Mouse (Mus musculus) heart, postnatal 0 days (tissue): ENCODE measurements around the gene Kdelr2. TPM values are rescaled to one million over a fixed set of nuclear protein-coding genes. Genes with fewer than 3 reads are reported as not detected.

ENCODE experiments used
- ATAC-seq: fragments of 200-750 bp; cut with Nextera tagmentation; 2 replicates; pipeline ENCODE4 v1.8.0; 2017; ENCODE audit warnings: low read depth, moderate number of reproducible peaks, moderate library complexity; ENCODE audit not compliant: insufficient read depth
- DNase-seq: peaks from one replicate; pipeline ENCODE4 v3.0.0-alpha.2; 2016; ENCODE audit warnings: low spot score
- H3K27ac ChIP-seq: fragments of 300-500 bp; sonication (generic); 2 replicates; pipeline ENCODE4 v1.5.1; 2014; ENCODE audit warnings: low read depth, mild to moderate bottlenecking
- H3K27me3 ChIP-seq: fragments of 300-500 bp; sonication (generic); 2 replicates; pipeline ENCODE4 v1.6.1; 2014; ENCODE audit warnings: low read length, mixed read lengths; ENCODE audit not compliant: control insufficient read depth, insufficient read depth
- H3K36me3 ChIP-seq: fragments of 300-500 bp; sonication (generic); replicated peaks from 2 replicates; pipeline ENCODE4 v1.6.1; 2014; ENCODE audit warnings: low read length, mixed read lengths; ENCODE audit not compliant: control insufficient read depth, insufficient read depth
- H3K4me1 ChIP-seq: fragments of 300-500 bp; sonication (generic); 2 replicates; pipeline ENCODE4 v1.6.1; 2014; ENCODE audit warnings: antibody characterized with exemption; ENCODE audit not compliant: control insufficient read depth, insufficient read depth
- H3K4me2 ChIP-seq: fragments of 300-500 bp; sonication (generic); 2 replicates; pipeline ENCODE4 v1.6.1; 2014; ENCODE audit warnings: low read depth, mild to moderate bottlenecking, low read length, moderate library complexity
- H3K4me3 ChIP-seq: fragments of 300-500 bp; sonication (generic); 2 replicates; pipeline ENCODE4 v1.5.1; 2014; ENCODE audit warnings: low read depth, low read length
- H3K9ac ChIP-seq: fragments of 300-500 bp; sonication (generic); replicated peaks from 2 replicates; pipeline ENCODE4 v1.6.1; 2014; ENCODE audit warnings: low read depth, low read length, mixed read lengths
- H3K9me3 ChIP-seq: fragments of 300-500 bp; sonication (generic); replicated peaks from 2 replicates; pipeline ENCODE4 v1.6.1; 2016; ENCODE audit warnings: low read length; ENCODE audit not compliant: control insufficient read depth
- CTCF ChIP-seq: IDR thresholded peaks from 2 replicates; pipeline ENCODE4 v1.5.1; 2016; ENCODE audit warnings: antibody characterized with exemption, control low read depth, low read depth
- EP300 ChIP-seq: IDR thresholded peaks from 2 replicates; pipeline ENCODE4 v1.6.1; 2016; ENCODE audit warnings: antibody characterized with exemption, low read depth
- WGBS: fragments of 180-500 bp; shearing (Covaris S2); extraction: QIAGEN DNeasy Blood & Tissue Kit; methylation state at CpG from one replicate; pipeline ENCODE4 v1.1.7; 2014; 5-methylcytosine and 5-hydroxymethylcytosine counted together
- polyA plus RNA-seq: library from polyadenylated mRNA; unstranded; fragments of >200 nt; fragmentation: Nextera tagmentation; extraction: Ambion mirVana; gene quantifications from 2 replicates; pipeline ENCODE4 v1.2.1, GENCODE M21; 2015
- total RNA-seq: library from RNA; depleted of rRNA; stranded (reverse); fragments of >200 nt; gene quantifications from 2 replicates; pipeline ENCODE4 v1.2.3, GENCODE M21; 2014; ENCODE audit warnings: low replicate concordance

The Kdelr2 gene
- total and polyA plus RNA-seq, 2 experiments from 2014 or later = 128 to 154 TPM

- no peak for ATAC-seq
- WGBS = 71% methylated on average over 4 of the region's 4 CpGs
- Histone ChIP-seq H3K9ac (no peak overlapping the region), H3K4me3 (no peak overlapping the region), H3K27ac (no peak overlapping the region), H3K27me3 (no peaks in the 10 kb centered on the region), H3K4me1 (no peaks in the 10 kb centered on the region), H3K4me2 (no peak overlapping the region), H3K9me3 (no peaks in the 10 kb centered on the region), H3K36me3 (peaks cover 51% of the 10 kb centered on the region)
- no peak for DNase-seq
- no peak for TF ChIP-seq CTCF
- TF ChIP-seq EP300 = no peak
Measured at GRCm38 (mm10) chr5:143421484-143421883, 17.8 kb downstream of the Kdelr2 start.

GRCm38 (mm10) chr5:143422990-143423389 is 19.4 kb downstream of the Kdelr2 start:
- ATAC-seq = no peak
- Histone ChIP-seq H3K9me3 (no peaks in the 10 kb centered on the region), H3K9ac (no peak overlapping the region), H3K4me3 (no peak overlapping the region), H3K4me2 (no peak overlapping the region), H3K4me1 (no peaks in the 10 kb centered on the region), H3K27me3 (no peaks in the 10 kb centered on the region), H3K27ac (no peak overlapping the region), H3K36me3 (peaks cover 38% of the 10 kb centered on the region)
- no peak for DNase-seq
- TF ChIP-seq EP300 (no peak), CTCF (peak; percentile 12; the same call in 1 of the 2 replicates)
- 83% methylated on average over 4 of the region's 4 CpGs for WGBS

DNA sequence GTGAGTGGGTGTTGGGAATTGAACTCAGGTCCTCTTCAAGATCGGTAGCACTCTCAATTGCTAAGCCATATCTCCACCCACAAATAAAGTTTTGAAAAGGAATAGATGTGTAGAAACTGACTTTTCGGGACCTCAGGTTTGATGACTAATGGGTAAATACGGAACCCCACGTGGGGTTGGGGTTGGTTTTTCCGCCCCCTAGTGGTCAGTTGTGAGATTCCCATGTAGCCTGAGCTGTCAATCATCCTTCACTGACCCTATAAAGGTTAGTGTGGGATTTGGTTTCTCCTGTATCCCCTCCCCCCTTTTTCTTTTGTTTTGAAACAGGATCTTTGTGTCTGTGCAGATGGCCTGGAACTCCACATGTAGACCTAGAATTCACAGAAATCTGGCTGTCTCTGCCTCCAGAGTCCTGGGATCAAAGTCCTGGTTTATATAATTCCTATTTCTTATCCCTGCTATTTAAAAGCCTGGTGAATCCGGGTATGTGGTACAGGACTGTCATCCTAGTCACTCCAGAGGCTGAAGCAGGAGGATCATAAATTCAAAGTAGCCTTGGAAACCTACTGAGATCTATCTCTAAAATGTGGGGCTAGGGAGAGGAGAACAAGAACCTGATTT is 20.4 kb downstream of the Kdelr2 start:
- ATAC-seq = peak; percentile 44; the same call in 1 of the 2 replicates
- no peak overlapping the region for H3K27ac ChIP-seq

DNA sequence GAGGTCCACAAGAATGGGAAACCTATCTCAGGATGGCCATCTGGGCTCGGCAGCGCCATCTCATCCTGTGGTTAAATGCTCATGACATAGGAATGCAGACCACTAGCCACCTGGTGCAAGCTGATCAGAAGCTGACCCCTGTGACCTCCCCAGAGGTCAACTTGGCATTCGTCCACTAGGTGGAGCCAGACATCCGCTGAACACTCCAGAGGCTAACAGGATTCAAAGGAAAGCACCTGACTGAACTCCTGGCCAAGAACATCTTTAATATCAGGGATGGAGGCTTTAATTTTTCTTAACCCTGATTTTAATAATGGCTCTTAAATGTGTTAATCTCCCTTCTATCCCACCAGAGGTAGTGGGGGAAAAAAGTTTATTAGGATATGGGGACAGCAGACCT is 30.8 kb downstream of the Kdelr2 start:
- Histone ChIP-seq H3K9ac (no peak overlapping the region), H3K4me3 (no peak overlapping the region), H3K27me3 (no peaks in the 10 kb centered on the region), H3K27ac (no peak overlapping the region), H3K4me1 (no peaks in the 10 kb centered on the region), H3K4me2 (no peak overlapping the region), H3K36me3 (no peaks in the 10 kb centered on the region), H3K9me3 (no peaks in the 10 kb centered on the region)
- peak; percentile 69 for DNase-seq
- TF ChIP-seq CTCF = peak; percentile 89
- TF ChIP-seq EP300 = no peak
- ATAC-seq = peak; percentile 69; the same call in 1 of the 2 replicates
- WGBS = 3% methylated on average over 4 of the region's 4 CpGs

More for the DNA sequence above, 20.4 kb downstream of the Kdelr2 start:
- Histone ChIP-seq H3K36me3 (peaks cover 28% of the 10 kb centered on the region), H3K9me3 (no peaks in the 10 kb centered on the region), H3K9ac (no peak overlapping the region), H3K4me1 (no peaks in the 10 kb centered on the region), H3K4me3 (no peak overlapping the region), H3K4me2 (no peak overlapping the region), H3K27me3 (no peaks in the 10 kb centered on the region)
- peak; percentile 57 for DNase-seq
- WGBS = 20% methylated on average over 6 of the region's 6 CpGs
- TF ChIP-seq EP300 (no peak), CTCF (peak; percentile 78)

GRCm38 (mm10) chr5:143441298-143441697 is 37.7 kb downstream of the Kdelr2 start:
- no peak overlapping the region for H3K9ac ChIP-seq
- WGBS = 81% methylated on average over 3 of the region's 3 CpGs
- H3K9me3 ChIP-seq = no peaks in the 10 kb centered on the region
- no peaks in the 10 kb centered on the region for H3K36me3 ChIP-seq
- no peaks in the 10 kb centered on the region for H3K4me1 ChIP-seq
- ATAC-seq = no peak
- DNase-seq = no peak
- H3K4me2 ChIP-seq = no peak overlapping the region
- no peak for TF ChIP-seq CTCF
- TF ChIP-seq EP300 = no peak
- no peak overlapping the region for H3K4me3 ChIP-seq
- H3K27me3 ChIP-seq = no peaks in the 10 kb centered on the region
- H3K27ac ChIP-seq = no peak overlapping the region

- no peak for ATAC-seq
- TF ChIP-seq EP300 = no peak
- no peak for TF ChIP-seq CTCF
Measured at GRCm38 (mm10) chr5:143441753-143442152, 38.1 kb downstream of the Kdelr2 start.

More at GRCm38 (mm10) chr5:143441753-143442152, 38.1 kb downstream of the Kdelr2 start:
- DNase-seq = no peak
- H3K36me3 ChIP-seq = no peaks in the 10 kb centered on the region
- WGBS = 76% methylated on average over 12 of the region's 12 CpGs
- H3K4me1 ChIP-seq = no peaks in the 10 kb centered on the region
- H3K9ac ChIP-seq = no peak overlapping the region
- no peaks in the 10 kb centered on the region for H3K27me3 ChIP-seq
- H3K4me2 ChIP-seq = no peak overlapping the region
- H3K4me3 ChIP-seq = no peak overlapping the region
- no peak overlapping the region for H3K27ac ChIP-seq
- H3K9me3 ChIP-seq = no peaks in the 10 kb centered on the region
